Mouse (Mus musculus) liver, embryonic 11.5 days (tissue): Measurements from ENCODE around the gene Procr. TPM values are rescaled to one million over a fixed set of nuclear protein-coding genes. Genes with fewer than 3 reads are reported as not detected.
A peak's percentile ranks its signal among the peaks of the same experiment; 100 is the strongest.

Source experiments
- ATAC-seq: fragments of 200-750 bp; cut with Nextera tagmentation; replicated peaks from 2 replicates; pipeline ENCODE4 v1.8.0; 2017; ENCODE audit warnings: moderate number of reproducible peaks, mild to moderate bottlenecking, moderate TSS enrichment, moderate library complexity; ENCODE audit not compliant: low FRiP score
- DNase-seq: peaks from one replicate; pipeline ENCODE4 v3.0.0-alpha.2; 2017; ENCODE audit warnings: low spot score
- H3K27ac ChIP-seq: fragments of 300-500 bp; sonication (generic); 2 replicates; pipeline ENCODE4 v1.5.1; 2014; ENCODE audit warnings: mild to moderate bottlenecking, low read depth, low read length, control low read depth
- H3K27me3 ChIP-seq: fragments of 300-500 bp; sonication (generic); replicated peaks from 2 replicates; pipeline ENCODE4 v1.6.1; 2014; ENCODE audit warnings: low read length, mixed read lengths; ENCODE audit not compliant: control insufficient read depth, insufficient read depth
- H3K36me3 ChIP-seq: fragments of 300-500 bp; sonication (generic); 2 replicates; pipeline ENCODE4 v1.6.1; 2014; ENCODE audit warnings: mild to moderate bottlenecking, low read length, moderate library complexity, mixed read lengths; ENCODE audit not compliant: control insufficient read depth, insufficient read depth
- H3K4me1 ChIP-seq: fragments of 300-500 bp; sonication (generic); replicated peaks from 2 replicates; pipeline ENCODE4 v1.6.1; 2014; ENCODE audit warnings: low read length, mixed read lengths; ENCODE audit not compliant: control insufficient read depth, insufficient read depth
- H3K4me2 ChIP-seq: fragments of 300-500 bp; sonication (generic); 2 replicates; pipeline ENCODE4 v1.6.1; 2014; ENCODE audit warnings: mild to moderate bottlenecking, control low read depth, moderate library complexity
- H3K4me3 ChIP-seq: fragments of 300-500 bp; sonication (generic); 2 replicates; pipeline ENCODE4 v1.5.1; 2014; ENCODE audit warnings: low read depth, low read length, control low read depth
- H3K9ac ChIP-seq: fragments of 300-500 bp; sonication (generic); 2 replicates; pipeline ENCODE4 v1.6.1; 2014; ENCODE audit warnings: low read depth, low read length, control low read depth
- H3K9me3 ChIP-seq: fragments of 300-500 bp; sonication (generic); 2 replicates; pipeline ENCODE4 v1.6.1; 2016; ENCODE audit warnings: low read length, inconsistent platforms, mixed read lengths; ENCODE audit not compliant: control insufficient read depth
- WGBS: fragments of 180-500 bp; shearing (Covaris S2); extraction: QIAGEN DNeasy Blood & Tissue Kit; methylation state at CpG from one replicate; pipeline ENCODE4 v1.1.7; 2014; 5-methylcytosine and 5-hydroxymethylcytosine counted together
- polyA plus RNA-seq: library from polyadenylated mRNA; unstranded; fragments of >200 nt; fragmentation: Nextera tagmentation; extraction: Ambion mirVana; gene quantifications from 2 replicates; pipeline ENCODE4 v1.2.1, GENCODE M21; 2014

Gene Procr
- 2.6 TPM in 2 replicates for polyA plus RNA-seq

GRCm38 (mm10) chr2:155751014-155751786, at the start of gene Procr:
Procr (plus strand) TSS chr2:155751117.
- H3K9ac ChIP-seq = no peak within 1 kb of the TSS
- peak; percentile 47 for DNase-seq
- WGBS = 2% methylated on average over 25 of the region's 25 CpGs

GRCm38 (mm10) chr2:155701399-155701919, 49.5 kb upstream of the Procr start:
- no peaks in the 10 kb centered on the region for H3K9me3 ChIP-seq
- ATAC-seq (no peak), DNase-seq (no peak)
- no peak overlapping the region for H3K4me2 ChIP-seq
- 90% methylated on average over 19 of the region's 19 CpGs for WGBS
- no peaks in the 10 kb centered on the region for H3K27me3 ChIP-seq
- H3K4me1 ChIP-seq = no peaks in the 10 kb centered on the region
- H3K4me3 ChIP-seq = no peak overlapping the region
- H3K9ac ChIP-seq = no peak overlapping the region
- peaks cover 9% of the 10 kb centered on the region; the same call in 1 of the 2 replicates for H3K36me3 ChIP-seq
- no peak overlapping the region for H3K27ac ChIP-seq

More at GRCm38 (mm10) chr2:155751014-155751786, at the start of gene Procr:
- Histone ChIP-seq H3K36me3 (no peaks in the 10 kb centered on the region), H3K27me3 (peaks cover 18% of the 10 kb centered on the region), H3K4me2 (peak within 1 kb of the TSS; percentile 61), H3K9me3 (no peaks in the 10 kb centered on the region), H3K4me1 (peaks cover 3% of the 10 kb centered on the region), H3K4me3 (peak within 1 kb of the TSS; percentile 16), H3K27ac (no peak within 1 kb of the TSS)
- no peak for ATAC-seq

- Histone ChIP-seq H3K27ac (no peak overlapping the region), H3K9me3 (no peaks in the 10 kb centered on the region)
Observed at GRCm38 (mm10) chr2:155703630-155704029, 47.3 kb upstream of the Procr start.

GRCm38 (mm10) chr2:155707251-155707650, 43.7 kb upstream of the Procr start:
- Histone ChIP-seq H3K9ac (no peak overlapping the region), H3K36me3 (peaks cover 12% of the 10 kb centered on the region), H3K4me1 (no peaks in the 10 kb centered on the region), H3K4me2 (no peak overlapping the region), H3K4me3 (no peak overlapping the region), H3K27me3 (no peaks in the 10 kb centered on the region), H3K9me3 (no peaks in the 10 kb centered on the region), H3K27ac (no peak overlapping the region)
- WGBS = 90% methylated on average over 4 of the region's 4 CpGs
- no peak for DNase-seq
- ATAC-seq = no peak

More at GRCm38 (mm10) chr2:155703630-155704029, 47.3 kb upstream of the Procr start:
- H3K4me1 ChIP-seq = no peaks in the 10 kb centered on the region
- no peak overlapping the region for H3K4me2 ChIP-seq
- no peak overlapping the region for H3K4me3 ChIP-seq
- H3K36me3 ChIP-seq = peaks cover 13% of the 10 kb centered on the region
- no peak overlapping the region for H3K9ac ChIP-seq
- 76% methylated on average over 4 of the region's 4 CpGs for WGBS
- DNase-seq = no peak
- H3K27me3 ChIP-seq = no peaks in the 10 kb centered on the region
- no peak for ATAC-seq

GRCm38 (mm10) chr2:155710557-155710956, 40.4 kb upstream of the Procr start:
- DNase-seq (no peak), ATAC-seq (no peak)
- 76% methylated on average over 11 of the region's 11 CpGs for WGBS
- H3K27ac ChIP-seq = no peak overlapping the region
- no peak overlapping the region for H3K4me3 ChIP-seq
- H3K9me3 ChIP-seq = no peaks in the 10 kb centered on the region
- no peaks in the 10 kb centered on the region for H3K4me1 ChIP-seq
- H3K9ac ChIP-seq = no peak overlapping the region
- H3K36me3 ChIP-seq = peaks cover 6% of the 10 kb centered on the region
- H3K4me2 ChIP-seq = no peak overlapping the region
- no peaks in the 10 kb centered on the region for H3K27me3 ChIP-seq

GRCm38 (mm10) chr2:155717082-155717990, 33.6 kb upstream of the Procr start:
- Histone ChIP-seq H3K4me2 (no peak overlapping the region), H3K9me3 (no peaks in the 10 kb centered on the region), H3K36me3 (no peaks in the 10 kb centered on the region), H3K4me3 (no peak overlapping the region), H3K4me1 (no peaks in the 10 kb centered on the region), H3K27ac (no peak overlapping the region), H3K27me3 (no peaks in the 10 kb centered on the region), H3K9ac (no peak overlapping the region)
- DNase-seq (no peak), ATAC-seq (no peak)
- WGBS = 86% methylated on average over 12 of the region's 12 CpGs

- H3K9me3 ChIP-seq = no peaks in the 10 kb centered on the region
- no peaks in the 10 kb centered on the region for H3K27me3 ChIP-seq
- H3K27ac ChIP-seq = no peak overlapping the region
- H3K4me1 ChIP-seq = no peaks in the 10 kb centered on the region
- H3K4me3 ChIP-seq = no peak overlapping the region
- ATAC-seq = no peak
- H3K36me3 ChIP-seq = 0 out of 2 replicates have a peak, but pooled peaks cover 1% of the 10 kb centered on the region
- 71% methylated on average over 5 of the region's 5 CpGs for WGBS
- DNase-seq = no peak
- H3K4me2 ChIP-seq = no peak overlapping the region
- H3K9ac ChIP-seq = no peak overlapping the region
Observed at GRCm38 (mm10) chr2:155720585-155720984, 30.3 kb upstream of the Procr start.

- ATAC-seq (no peak), DNase-seq (no peak)
- peaks cover 3% of the 10 kb centered on the region; the same call in 1 of the 2 replicates for H3K4me1 ChIP-seq
- H3K27ac ChIP-seq = no peak overlapping the region
- H3K4me3 ChIP-seq = no peak overlapping the region
- no peak overlapping the region for H3K4me2 ChIP-seq
- H3K27me3 ChIP-seq = no peaks in the 10 kb centered on the region
- no peak overlapping the region for H3K9ac ChIP-seq
- H3K36me3 ChIP-seq = 0 out of 2 replicates have a peak, but pooled peaks cover 2% of the 10 kb centered on the region
- H3K9me3 ChIP-seq = no peaks in the 10 kb centered on the region
- WGBS = 59% methylated on average over 5 of the region's 5 CpGs
Observed at GRCm38 (mm10) chr2:155724036-155724435, 26.9 kb upstream of the Procr start.
